Mouse (Mus musculus): ENCODE results near the gene Btbd19.

Btbd19 gene

DNA sequence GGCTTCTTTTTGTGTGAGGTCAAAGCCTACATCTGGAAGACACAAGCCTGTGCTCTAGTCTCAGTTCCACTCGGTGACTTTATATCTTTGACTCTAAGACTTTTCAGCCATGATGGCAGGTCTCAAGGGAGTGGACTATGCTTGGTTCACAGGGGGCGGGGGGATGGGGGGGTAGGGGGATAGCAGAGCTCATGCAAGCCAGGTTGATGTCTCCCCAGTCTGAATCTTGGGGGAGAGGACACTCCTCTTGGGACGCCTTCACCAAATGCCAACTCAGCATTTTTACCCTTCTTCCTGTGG lies 1.4 kb downstream of the Btbd19 start:
- in situ Hi-C loops (cut with MboI; ENCODE audit: low pct_unique_long_range_greater_than_20kb in 1 of 2, low sequenced_read_pairs in 2 of 2, unreplicated experiment in 1 of 2): no loop called here

DNA sequence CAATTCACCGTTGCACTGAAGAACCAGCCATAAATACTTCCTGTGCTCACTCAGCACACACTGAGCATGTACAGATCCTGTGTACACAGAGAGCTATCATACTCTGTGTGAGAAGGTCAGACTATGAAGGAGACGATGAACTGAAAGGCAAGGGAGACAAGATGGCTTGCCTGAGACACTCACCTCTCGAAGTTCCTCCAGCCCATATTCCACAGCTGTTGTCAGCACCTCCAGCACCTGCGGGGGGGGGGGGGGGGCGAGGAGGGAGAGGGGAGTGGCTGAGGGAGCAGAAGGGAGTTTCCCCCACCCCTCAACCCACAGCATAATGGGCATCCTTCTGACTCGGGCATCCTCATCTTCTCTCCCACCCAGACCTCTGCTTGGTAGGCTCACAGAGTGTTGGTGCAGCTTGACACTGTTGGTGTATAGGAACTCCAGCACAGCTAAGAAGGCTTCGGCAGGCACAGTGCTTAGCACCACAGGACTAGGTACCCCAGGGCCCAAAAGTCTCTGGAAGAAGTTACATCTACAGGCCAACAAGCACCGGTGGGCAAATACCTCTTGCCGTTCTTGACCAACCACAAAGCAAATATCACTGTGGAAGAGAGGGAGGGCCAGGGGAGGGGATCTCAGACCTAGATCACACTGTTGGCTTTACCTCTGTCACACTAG lies 1.8 kb downstream of the Btbd19 start:
- in situ Hi-C loops (cut with MboI; ENCODE audit: low pct_unique_long_range_greater_than_20kb in 1 of 2, low sequenced_read_pairs in 2 of 2, unreplicated experiment in 1 of 2): no loop called here

DNA sequence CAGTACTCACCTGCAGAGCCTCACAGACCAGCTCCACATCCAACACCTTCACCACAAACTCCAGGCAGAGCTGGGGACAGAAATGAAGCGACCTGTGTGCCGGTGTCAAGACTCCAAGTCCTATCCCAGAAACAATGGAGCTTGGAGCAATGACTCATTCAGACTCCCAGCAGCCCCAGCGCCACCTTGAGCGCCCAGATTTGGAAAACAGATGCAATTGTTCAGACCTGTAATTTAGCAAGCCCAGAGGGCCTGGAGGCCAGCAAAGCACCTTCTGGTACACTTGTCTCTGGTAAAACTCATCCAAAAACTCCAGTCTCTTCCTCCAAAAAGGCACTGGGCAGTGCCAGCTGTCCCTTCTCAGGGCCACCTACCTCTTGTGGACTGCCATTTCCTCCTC lies 3.3 kb downstream of the Btbd19 start:
- in situ Hi-C loops (cut with MboI; ENCODE audit: low pct_unique_long_range_greater_than_20kb in 1 of 2, low sequenced_read_pairs in 2 of 2, unreplicated experiment in 1 of 2): no loop called here

DNA sequence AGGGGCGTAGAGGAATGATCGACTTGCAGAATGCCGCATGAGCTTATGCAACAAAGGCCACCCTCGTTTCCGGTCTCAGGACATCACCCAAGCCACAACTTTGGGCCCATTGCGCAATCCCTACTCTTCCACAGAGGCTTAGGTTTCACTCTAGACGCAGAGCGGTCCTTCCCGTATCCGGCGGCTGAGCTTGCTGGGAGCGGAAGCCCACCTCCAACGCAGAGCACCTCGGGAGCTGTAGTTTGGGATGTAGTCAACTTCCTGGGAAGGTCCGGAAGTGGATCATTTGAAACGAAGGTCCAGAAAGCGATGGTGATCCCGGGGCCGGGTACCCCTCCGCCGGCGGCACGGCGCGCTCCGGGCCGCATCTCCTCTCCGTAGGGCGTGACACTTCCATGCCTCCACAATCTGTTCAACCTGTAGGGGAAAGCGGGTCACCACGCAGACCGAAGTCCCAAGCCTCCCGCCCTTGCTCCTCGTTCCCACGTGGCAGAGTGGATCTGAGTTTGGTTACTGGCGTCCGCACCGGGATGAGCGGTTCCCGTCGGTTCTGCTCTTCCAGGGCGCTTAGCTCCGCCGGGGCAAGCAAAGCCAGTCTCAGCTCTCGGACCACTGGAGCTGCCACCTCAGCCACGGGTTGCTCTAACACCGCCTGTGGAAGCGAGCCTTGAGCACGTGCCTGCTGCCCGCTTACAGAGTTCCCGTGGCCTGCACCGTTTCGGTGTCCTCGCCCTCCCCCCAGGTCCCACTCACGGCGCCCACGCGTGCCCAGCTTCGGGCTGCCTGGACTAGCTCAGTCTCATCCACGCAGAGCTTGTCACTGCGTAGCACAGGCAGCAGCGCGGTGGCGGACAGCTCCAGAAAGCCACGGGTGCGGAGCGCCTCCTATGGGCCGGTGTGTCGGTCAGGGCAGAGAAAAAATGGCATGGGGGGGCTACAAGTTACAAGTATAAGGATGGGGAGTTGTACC lies 4.8 kb downstream of the Btbd19 start:
- in situ Hi-C loops (cut with MboI; ENCODE audit: low pct_unique_long_range_greater_than_20kb in 1 of 2, low sequenced_read_pairs in 2 of 2, unreplicated experiment in 1 of 2): no loop called here

DNA sequence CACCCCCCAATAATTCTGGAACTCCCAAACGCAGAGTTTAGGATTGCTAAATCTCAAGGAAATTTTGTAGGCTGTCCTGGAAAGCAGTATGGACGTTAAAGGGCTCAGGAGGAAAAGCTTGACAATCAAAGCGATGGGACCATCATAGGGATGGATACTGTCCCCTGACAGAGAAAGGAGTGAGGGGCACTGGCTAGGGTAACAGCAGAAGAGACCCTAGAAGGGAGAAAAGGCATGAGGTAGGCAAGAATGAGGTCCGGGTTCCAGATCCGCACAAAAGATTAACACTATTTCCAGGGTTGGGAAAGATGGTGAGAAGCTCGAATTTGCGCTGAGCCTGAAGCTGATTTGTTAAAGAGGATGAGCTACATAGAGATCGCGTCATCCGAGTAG lies 5.5 kb downstream of the Btbd19 start:
- in situ Hi-C loops (cut with MboI; ENCODE audit: low pct_unique_long_range_greater_than_20kb in 1 of 2, low sequenced_read_pairs in 2 of 2, unreplicated experiment in 1 of 2): no loop called here

DNA sequence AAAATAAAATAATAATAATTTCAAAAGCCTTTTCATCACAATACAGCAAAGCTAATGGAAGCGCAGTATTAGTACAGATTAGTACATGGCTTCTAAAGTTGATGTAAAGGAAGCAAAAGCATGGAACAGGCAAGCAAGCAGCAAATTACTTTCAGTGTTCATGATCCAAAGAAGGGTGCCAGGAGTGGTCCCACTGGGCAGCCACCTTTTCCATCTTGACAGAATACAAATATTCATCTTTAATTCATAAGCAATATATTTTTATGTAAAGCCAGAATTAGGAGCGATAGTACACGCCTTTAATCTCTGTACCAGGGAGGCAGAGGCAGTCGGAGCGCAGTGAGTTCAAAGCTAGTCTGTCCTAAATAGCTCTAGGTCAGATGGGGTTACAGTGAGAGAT lies 5.9 kb downstream of the Btbd19 start:
- in situ Hi-C loops (cut with MboI; ENCODE audit: low pct_unique_long_range_greater_than_20kb in 1 of 2, low sequenced_read_pairs in 2 of 2, unreplicated experiment in 1 of 2): no loop called here

DNA sequence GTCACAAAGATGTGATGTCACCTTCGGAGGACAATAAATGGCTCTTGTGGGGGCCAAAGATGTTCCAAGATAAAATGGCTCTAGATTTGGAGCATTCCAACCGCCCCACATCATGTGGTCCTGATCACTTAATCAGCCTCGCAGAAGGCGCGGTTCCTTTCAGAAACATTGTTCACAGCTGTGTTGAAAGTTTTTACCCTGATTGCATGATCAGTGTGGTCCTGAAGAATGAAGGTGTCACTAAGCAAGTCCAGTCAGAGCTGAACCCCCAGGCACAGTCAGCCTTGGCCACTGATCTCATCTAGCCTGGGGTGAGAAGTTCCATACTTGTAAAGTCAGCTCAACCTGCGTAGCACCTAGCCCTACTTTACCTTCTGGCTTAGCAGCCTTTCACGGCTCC lies 7.6 kb downstream of the Btbd19 start:
- in situ Hi-C loops (cut with MboI; ENCODE audit: low pct_unique_long_range_greater_than_20kb in 1 of 2, low sequenced_read_pairs in 2 of 2, unreplicated experiment in 1 of 2): no loop called here

DNA sequence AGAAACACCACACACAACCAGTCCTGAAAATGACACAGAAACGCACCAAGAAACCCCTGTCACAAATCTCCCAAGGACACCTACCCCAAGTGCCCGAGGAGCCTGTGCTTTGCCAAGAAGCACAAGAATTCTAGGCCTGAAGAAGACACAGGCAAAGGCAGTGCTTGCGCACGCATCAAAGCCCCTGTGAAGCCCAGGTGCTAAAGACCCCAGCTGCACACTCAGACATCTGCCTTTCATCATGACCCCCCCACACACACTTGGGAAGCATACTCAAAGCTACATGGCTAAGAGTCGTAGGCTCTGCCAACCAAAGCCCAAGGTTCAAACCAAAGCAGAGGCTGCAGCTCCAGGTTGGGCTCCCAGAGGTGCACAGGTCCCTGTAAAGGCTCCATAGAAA lies 9.9 kb downstream of the Btbd19 start:
- in situ Hi-C loops (cut with MboI; ENCODE audit: low pct_unique_long_range_greater_than_20kb in 1 of 2, low sequenced_read_pairs in 2 of 2, unreplicated experiment in 1 of 2): no loop called here

DNA sequence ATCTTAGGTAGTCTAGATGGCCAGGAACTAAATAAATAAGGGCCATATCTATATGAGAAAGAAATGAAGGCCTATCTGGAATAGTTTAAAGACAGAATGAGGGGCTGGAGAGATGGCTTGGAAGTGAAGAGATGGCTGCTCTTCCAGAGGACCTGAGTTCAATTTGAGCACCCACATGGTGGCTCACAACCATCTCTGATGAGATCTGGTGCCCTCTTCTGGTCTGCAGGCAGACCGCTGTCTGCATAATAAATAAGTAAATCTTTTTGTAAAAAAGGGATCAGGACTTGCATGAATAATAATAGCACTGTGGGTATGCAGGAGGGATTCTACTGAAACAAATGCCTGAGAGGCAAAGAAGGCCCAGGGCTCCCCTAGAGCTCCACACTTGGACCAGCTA lies 12.3 kb downstream of the Btbd19 start:
- in situ Hi-C loops (cut with MboI; ENCODE audit: low pct_unique_long_range_greater_than_20kb in 1 of 2, low sequenced_read_pairs in 2 of 2, unreplicated experiment in 1 of 2): no loop called here

DNA sequence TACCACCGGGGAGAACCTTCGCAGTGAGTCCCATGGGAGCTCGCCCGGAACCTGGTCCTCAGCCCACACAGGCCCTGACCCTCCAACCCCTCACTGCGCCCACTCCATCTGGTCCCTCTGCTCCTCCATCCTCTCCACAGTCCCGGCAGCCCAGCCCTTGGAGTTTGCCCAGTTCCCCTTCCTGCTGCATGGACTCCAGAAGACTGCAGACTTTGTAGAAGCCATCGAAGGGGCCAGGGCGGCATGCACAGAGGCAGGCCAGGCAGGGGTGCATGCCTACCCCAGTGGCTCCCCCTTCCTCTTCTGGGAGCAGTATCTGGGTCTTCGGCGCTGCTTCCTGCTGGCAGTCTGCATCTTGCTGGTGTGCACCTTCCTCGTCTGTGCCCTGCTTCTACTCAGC lies 14.5 kb downstream of the Btbd19 start:
- in situ Hi-C loops (cut with MboI; ENCODE audit: low pct_unique_long_range_greater_than_20kb in 1 of 2, low sequenced_read_pairs in 2 of 2, unreplicated experiment in 1 of 2): no loop called here

DNA sequence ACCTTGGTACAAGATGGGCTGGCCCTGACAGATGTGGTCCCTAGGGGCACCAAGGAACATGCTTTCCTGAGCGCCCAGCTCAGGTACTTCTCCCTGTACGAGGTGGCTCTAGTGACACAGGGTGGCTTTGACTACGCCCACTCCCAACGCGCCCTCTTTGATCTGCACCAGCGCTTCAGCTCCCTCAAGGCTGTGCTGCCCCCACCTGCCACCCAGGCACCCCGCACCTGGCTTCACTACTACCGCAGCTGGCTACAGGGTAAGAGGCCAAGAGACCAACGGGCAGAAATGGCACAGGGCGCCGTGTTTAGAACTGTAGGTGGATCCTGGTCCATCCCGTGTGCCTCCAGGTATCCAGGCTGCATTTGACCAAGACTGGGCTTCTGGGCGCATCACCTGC lies 15.3 kb downstream of the Btbd19 start:
- in situ Hi-C loops (cut with MboI; ENCODE audit: low pct_unique_long_range_greater_than_20kb in 1 of 2, low sequenced_read_pairs in 2 of 2, unreplicated experiment in 1 of 2): no loop called here

DNA sequence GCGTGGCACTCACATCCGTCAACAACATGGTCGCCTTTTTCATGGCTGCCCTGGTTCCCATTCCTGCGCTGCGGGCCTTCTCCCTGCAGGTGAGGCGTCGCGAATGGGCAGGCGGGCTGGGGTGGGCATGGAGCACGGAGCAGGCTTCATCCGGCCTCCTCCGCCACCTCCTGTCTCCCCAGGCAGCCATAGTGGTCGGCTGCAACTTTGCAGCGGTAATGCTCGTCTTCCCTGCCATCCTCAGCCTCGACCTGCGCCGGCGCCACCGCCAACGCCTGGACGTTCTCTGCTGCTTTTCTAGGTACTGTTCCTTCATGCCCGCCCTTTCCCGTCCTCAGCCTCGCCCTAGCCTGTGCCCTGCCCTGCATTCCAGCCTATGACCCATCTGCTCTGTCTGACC lies 16.2 kb downstream of the Btbd19 start:
- in situ Hi-C loops (cut with MboI; ENCODE audit: low pct_unique_long_range_greater_than_20kb in 1 of 2, low sequenced_read_pairs in 2 of 2, unreplicated experiment in 1 of 2): loop anchor here in 1 of 2 experiments (5.0 kb wide), 1 partner anchor 33 kb away; no protein-coding TSS in a partner anchor

DNA sequence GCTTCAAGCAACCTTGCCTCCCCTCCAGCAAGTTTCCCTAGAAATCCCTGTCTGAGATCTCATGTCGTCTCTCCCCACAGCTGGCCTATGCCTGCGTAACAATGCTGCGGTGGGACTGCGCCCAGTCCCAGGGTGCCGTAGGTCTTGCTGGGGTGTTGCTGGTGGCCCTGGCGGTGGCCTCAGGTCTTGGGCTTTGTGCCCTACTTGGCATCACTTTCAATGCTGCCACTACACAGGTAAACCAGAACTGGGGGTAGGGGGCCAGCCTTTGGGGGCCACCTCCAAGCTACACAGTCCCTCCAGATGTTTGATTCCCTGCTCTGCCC lies 17.0 kb downstream of the Btbd19 start:
- in situ Hi-C loops (cut with MboI; ENCODE audit: low pct_unique_long_range_greater_than_20kb in 1 of 2, low sequenced_read_pairs in 2 of 2, unreplicated experiment in 1 of 2): loop anchor here in 1 of 2 experiments (5.0 kb wide), 1 partner anchor 34 kb away; no protein-coding TSS in a partner anchor

DNA sequence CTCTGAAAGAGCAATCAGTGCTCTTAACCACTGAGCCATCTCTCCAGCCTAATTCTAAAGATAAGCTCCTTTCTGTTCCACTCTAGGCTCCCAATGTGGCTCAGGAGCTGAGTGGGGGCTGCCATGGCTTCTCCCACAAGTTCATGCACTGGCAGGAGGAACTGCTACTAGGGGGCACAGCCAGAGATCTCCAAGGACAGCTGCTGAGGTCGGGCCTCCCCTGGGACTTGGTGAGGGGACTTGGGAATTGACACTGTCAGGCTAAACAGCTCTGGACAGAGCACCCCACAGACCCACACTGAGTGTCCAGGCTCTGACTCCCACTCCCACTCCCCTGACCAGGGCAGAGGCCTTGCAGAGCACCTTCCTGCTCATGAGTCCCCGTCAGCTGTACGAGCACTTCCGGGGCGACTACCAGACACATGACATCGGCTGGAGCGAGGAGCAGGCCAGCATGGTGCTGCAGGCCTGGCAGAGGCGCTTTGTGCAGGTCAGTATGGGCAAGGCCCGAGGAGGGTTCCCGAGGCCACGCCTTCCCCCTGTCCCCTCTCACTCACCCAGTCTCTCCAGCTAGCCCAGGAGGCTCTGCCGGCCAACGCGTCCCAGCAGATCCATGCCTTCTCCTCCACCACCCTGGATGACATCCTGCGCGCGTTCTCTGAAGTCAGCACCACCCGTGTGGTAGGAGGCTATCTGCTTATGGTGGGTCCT lies 17.6 kb downstream of the Btbd19 start:
- in situ Hi-C loops (cut with MboI; ENCODE audit: low pct_unique_long_range_greater_than_20kb in 1 of 2, low sequenced_read_pairs in 2 of 2, unreplicated experiment in 1 of 2): loop anchor here in 1 of 2 experiments (5.0 kb wide), 1 partner anchor 34 kb away; no protein-coding TSS in a partner anchor

DNA sequence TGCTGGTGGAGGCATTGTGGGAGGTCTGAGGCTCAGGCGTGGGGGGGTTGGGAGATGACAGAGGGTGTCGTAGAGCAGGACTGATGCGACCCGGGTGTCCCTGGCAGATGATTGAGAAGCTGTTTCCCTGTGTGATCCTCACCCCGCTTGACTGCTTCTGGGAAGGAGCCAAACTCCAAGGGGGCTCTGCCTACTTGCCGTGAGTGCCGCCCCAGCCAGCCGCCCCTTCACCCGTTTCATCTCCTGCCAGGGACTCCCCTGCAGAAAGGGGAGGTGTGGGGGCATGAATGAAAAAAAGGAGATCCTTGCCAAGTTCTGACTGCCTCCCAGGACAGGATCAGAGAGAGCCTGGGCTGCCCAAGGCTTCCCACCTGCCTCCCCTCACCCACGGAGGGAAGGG lies 20.4 kb downstream of the Btbd19 start:
- in situ Hi-C loops (cut with MboI; ENCODE audit: low pct_unique_long_range_greater_than_20kb in 1 of 2, low sequenced_read_pairs in 2 of 2, unreplicated experiment in 1 of 2): loop anchor here in 1 of 2 experiments (5.0 kb wide), 1 partner anchor 37 kb away; no protein-coding TSS in a partner anchor

DNA sequence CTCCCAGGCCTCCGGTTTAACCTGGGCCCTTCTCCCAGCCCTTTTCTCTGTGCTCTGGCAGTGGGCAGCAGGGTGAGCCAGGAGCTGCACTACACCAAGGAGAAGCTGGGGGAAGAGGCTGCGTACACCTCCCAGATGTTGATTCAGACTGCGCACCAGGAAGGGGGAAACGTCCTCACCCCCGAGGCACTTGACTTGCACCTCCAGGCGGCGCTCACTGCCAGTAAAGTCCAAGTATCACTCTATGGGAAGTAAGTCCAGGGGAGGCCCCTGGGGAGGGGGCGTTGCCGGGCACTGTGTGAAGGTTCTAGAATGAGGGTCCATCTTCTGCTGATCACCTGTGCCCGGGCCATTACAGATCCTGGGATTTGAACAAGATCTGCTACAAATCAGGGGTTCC lies 20.9 kb downstream of the Btbd19 start:
- in situ Hi-C loops (cut with MboI; ENCODE audit: low pct_unique_long_range_greater_than_20kb in 1 of 2, low sequenced_read_pairs in 2 of 2, unreplicated experiment in 1 of 2): loop anchor here (5.0 kb wide), 1 partner anchor 38 kb away; no protein-coding TSS in a partner anchor

DNA sequence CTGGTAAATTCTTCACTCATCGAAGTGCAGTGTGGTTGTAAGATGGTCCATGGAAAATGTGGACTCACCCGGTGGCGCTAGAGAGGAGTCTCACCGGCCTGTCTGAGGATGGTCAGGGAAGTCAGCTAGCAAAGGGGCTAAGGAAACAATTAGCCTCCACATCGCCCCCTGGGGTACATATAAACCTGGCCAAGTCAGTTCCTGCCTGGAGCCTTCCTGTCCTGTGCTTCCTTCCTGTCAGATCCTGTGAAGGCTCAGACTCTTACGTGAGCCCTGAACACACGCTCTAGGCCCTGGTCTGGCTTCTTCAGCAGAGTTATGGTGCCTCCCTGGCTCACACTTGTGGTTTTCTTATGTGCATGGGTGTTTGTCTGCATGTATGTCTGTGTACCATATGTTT lies 24.3 kb downstream of the Btbd19 start:
- in situ Hi-C loops (cut with MboI; ENCODE audit: low pct_unique_long_range_greater_than_20kb in 1 of 2, low sequenced_read_pairs in 2 of 2, unreplicated experiment in 1 of 2): loop anchor here in 1 of 2 experiments (5.0 kb wide), 1 partner anchor 41 kb away; no protein-coding TSS in a partner anchor

DNA sequence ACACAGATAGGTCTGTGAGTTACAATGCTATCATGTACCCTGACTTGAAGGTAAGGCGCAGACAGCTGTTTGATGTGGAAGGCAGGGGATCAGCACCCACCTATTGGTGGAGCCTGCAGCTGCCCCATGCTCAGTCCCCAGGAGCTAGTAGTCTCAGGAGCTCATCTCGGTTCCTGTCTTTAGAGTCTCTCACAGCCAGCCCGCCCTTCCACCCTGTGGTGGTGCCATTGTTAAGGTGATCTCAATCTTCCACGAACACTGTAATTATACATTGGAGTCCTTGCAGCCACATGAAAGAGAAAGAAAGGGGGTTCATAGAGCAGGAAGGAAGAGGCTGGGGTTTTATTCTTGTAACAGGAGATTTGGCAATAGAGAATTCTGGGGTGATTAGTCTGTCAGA lies 25.5 kb downstream of the Btbd19 start:
- in situ Hi-C loops (cut with MboI; ENCODE audit: low pct_unique_long_range_greater_than_20kb in 1 of 2, low sequenced_read_pairs in 2 of 2, unreplicated experiment in 1 of 2): loop anchor here in 1 of 2 experiments (5.0 kb wide), 1 partner anchor 42 kb away; no protein-coding TSS in a partner anchor

DNA sequence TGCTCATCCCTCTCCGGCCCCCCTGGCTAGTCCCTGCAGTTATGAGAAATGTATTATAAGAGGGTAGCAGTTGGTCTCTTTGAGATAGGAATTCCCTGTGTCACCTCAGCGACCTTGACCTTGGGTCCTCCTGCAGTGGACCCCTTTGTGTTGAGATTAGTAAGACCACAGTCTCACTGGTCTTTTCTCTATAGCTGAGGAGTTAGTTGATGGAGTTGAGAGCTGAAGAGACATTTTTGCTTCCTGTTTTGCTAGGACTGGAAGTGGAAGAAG lies 26.8 kb downstream of the Btbd19 start:
- in situ Hi-C loops (cut with MboI; ENCODE audit: low pct_unique_long_range_greater_than_20kb in 1 of 2, low sequenced_read_pairs in 2 of 2, unreplicated experiment in 1 of 2): no loop called here

Measured in mouse embryonic stem cell (cell line).